ENCODE assay signal across 8 mouse cellular contexts in genomic region chr1:182140370-182140769, GRCm38 (mm10). TPM values are rescaled to one million over a fixed set of nuclear protein-coding genes. Genes with fewer than 3 reads are reported as not detected.
A peak's percentile ranks its signal among the peaks of the same experiment; 100 is the strongest.
DNase-seq lines count a peak whose midpoint lies in the region; ATAC-seq lines count a peak whose summit lies in the region.

No protein-coding gene starts in this region.

- no peak overlapping the region for H3K9ac ChIP-seq in embryonic facial prominence, embryonic 15.5 days
- no peak overlapping the region for H3K9ac ChIP-seq in heart, embryonic 11.5 days (ENCODE audit: low read depth, low read length)
- H3K9ac ChIP-seq in kidney, embryonic 16.5 days (replicated peaks; ENCODE audit: low read length): peak overlapping the region; percentile 12; the same call in 1 of the 2 replicates

- ATAC-seq in embryonic facial prominence, embryonic 15.5 days (ENCODE audit: insufficient number of reproducible peaks, low FRiP score, low TSS enrichment, low read depth): peak; percentile 71
- ATAC-seq in heart, embryonic 11.5 days (replicated peaks; ENCODE audit: insufficient number of reproducible peaks, low FRiP score, low TSS enrichment): no peak
- ATAC-seq in kidney, embryonic 16.5 days (ENCODE audit: low FRiP score, low TSS enrichment): peak; percentile 72; the same call in 1 of the 2 replicates

- H3K36me3 ChIP-seq in embryonic facial prominence, embryonic 15.5 days: no peaks in the 10 kb centered on the region
- no peaks in the 10 kb centered on the region for H3K36me3 ChIP-seq in heart, embryonic 11.5 days (ENCODE audit: control insufficient read depth, insufficient read depth, low read length)
- no peaks in the 10 kb centered on the region for H3K36me3 ChIP-seq in kidney, embryonic 16.5 days (ENCODE audit: insufficient read depth, low read length)
- no peaks in the 10 kb centered on the region for H3K36me3 ChIP-seq in splenic B cell, adult 2 months (ENCODE audit: control insufficient read depth, insufficient read depth, low read length, poor library complexity, severe bottlenecking)

- H3K4me2 ChIP-seq in embryonic facial prominence, embryonic 15.5 days (replicated peaks): no peak overlapping the region
- 0 out of 2 replicates have a peak overlapping the region, but pooled peaks have one; percentile 15 for H3K4me2 ChIP-seq in heart, embryonic 11.5 days
- peak overlapping the region; percentile 34 for H3K4me2 ChIP-seq in kidney, embryonic 16.5 days (replicated peaks; ENCODE audit: low read depth, low read length)

- WGBS in embryonic facial prominence, embryonic 15.5 days: 1% methylated on average over 6 of the region's 6 CpGs
- WGBS in heart, embryonic 11.5 days (ENCODE audit: insufficient replicate concordance): 4% methylated on average over 6 of the region's 6 CpGs
- WGBS in kidney, embryonic 16.5 days: 4% methylated on average over 6 of the region's 6 CpGs

- no peaks in the 10 kb centered on the region for H3K27me3 ChIP-seq in embryonic facial prominence, embryonic 15.5 days
- no peaks in the 10 kb centered on the region for H3K27me3 ChIP-seq in heart, embryonic 11.5 days (ENCODE audit: control insufficient read depth, insufficient read depth, low read length)
- H3K27me3 ChIP-seq in kidney, embryonic 16.5 days (ENCODE audit: insufficient read depth, low read length): no peaks in the 10 kb centered on the region
- no peaks in the 10 kb centered on the region for H3K27me3 ChIP-seq in splenic B cell, adult 2 months (ENCODE audit: control insufficient read depth, insufficient read depth, low read length, poor library complexity, severe bottlenecking)

- no peak overlapping the region for H3K27ac ChIP-seq in embryonic facial prominence, embryonic 15.5 days (replicated peaks)
- H3K27ac ChIP-seq in heart, embryonic 11.5 days (ENCODE audit: low read depth, low read length): no peak overlapping the region
- H3K27ac ChIP-seq in kidney, embryonic 16.5 days (ENCODE audit: low read length): no peak overlapping the region

- H3K4me3 ChIP-seq in embryonic facial prominence, embryonic 15.5 days (replicated peaks): no peak overlapping the region
- H3K4me3 ChIP-seq in heart, embryonic 11.5 days (ENCODE audit: low read depth, low read length): no peak overlapping the region
- H3K4me3 ChIP-seq in kidney, embryonic 16.5 days (ENCODE audit: low read length): no peak overlapping the region

- peak; percentile 67 for DNase-seq in 416B (ENCODE audit: low read depth)
- peak; percentile 78 to 83 for DNase-seq in adrenal gland, postnatal 36 days
- peak; percentile 76 for DNase-seq in liver
- DNase-seq in naive thymus-derived CD4-positive, alpha-beta T cell, adult 2 months (ENCODE audit: low read depth): peak; percentile 85
- DNase-seq in splenic B cell, adult 2 months (ENCODE audit: low read depth, low spot score): peak; percentile 80

- H3K9me3 ChIP-seq in embryonic facial prominence, embryonic 15.5 days (replicated peaks): no peaks in the 10 kb centered on the region
- H3K9me3 ChIP-seq in heart, embryonic 11.5 days (replicated peaks; ENCODE audit: control insufficient read depth, low read length): no peaks in the 10 kb centered on the region
- no peaks in the 10 kb centered on the region for H3K9me3 ChIP-seq in kidney, embryonic 16.5 days (ENCODE audit: low read length)

- H3K4me1 ChIP-seq in embryonic facial prominence, embryonic 15.5 days: peaks cover 7% of the 10 kb centered on the region
- H3K4me1 ChIP-seq in heart, embryonic 11.5 days (ENCODE audit: control insufficient read depth, insufficient read depth, low read length): peaks cover 3% of the 10 kb centered on the region; the same call in 1 of the 2 replicates
- peaks cover 10% of the 10 kb centered on the region; the same call in 1 of the 2 replicates for H3K4me1 ChIP-seq in kidney, embryonic 16.5 days (ENCODE audit: insufficient read depth, low read length)

RNA-seq across cellular contexts. Expression of gene Srp9, which starts 15.8 kb away (rescaled TPM):
- total RNA-seq in adrenal gland, postnatal 36 days (2021): 10 to 100 TPM; 57.1 to 72.5 TPM
- 141 and 147 TPM in 2 replicates for polyA plus RNA-seq in embryonic facial prominence, embryonic 15.5 days (2015; fragmentation: Nextera tagmentation; extraction: Ambion mirVana)
- 122 and 124 TPM in 2 replicates for polyA plus RNA-seq in heart, embryonic 11.5 days (2014; fragmentation: Nextera tagmentation; extraction: Ambion mirVana)
- 131 and 132 TPM in 2 replicates for polyA plus RNA-seq in kidney, embryonic 16.5 days (2015; fragmentation: Nextera tagmentation; extraction: Ambion mirVana)

RNA-seq across cellular contexts. Expression of gene Vmn1r1, which starts 23.9 kb away (rescaled TPM):
- total RNA-seq in adrenal gland, postnatal 36 days (2021): not detected
- polyA plus RNA-seq in embryonic facial prominence, embryonic 15.5 days (2015; fragmentation: Nextera tagmentation; extraction: Ambion mirVana): not detected in 2 replicates
- polyA plus RNA-seq in heart, embryonic 11.5 days (2014; fragmentation: Nextera tagmentation; extraction: Ambion mirVana): not detected in 2 replicates
- not detected in 2 replicates for polyA plus RNA-seq in kidney, embryonic 16.5 days (2015; fragmentation: Nextera tagmentation; extraction: Ambion mirVana)
